Mouse (Mus musculus): Measurements from ENCODE around the gene Tmem163.

- TF ChIP-seq CTCF (IDR thresholded peaks at IDR 0.05; ENCODE audit: extremely low read depth, insufficient read depth, low read length) (no peak), POLR2A (IDR thresholded peaks at IDR 0.05; ENCODE audit: extremely low read depth, insufficient read depth, low read length) (no peak)
Observed at GRCm38 (mm10) chr1:127541522-127541921, 137.8 kb downstream of the Tmem163 start.
